Mouse (Mus musculus): ENCODE measurements around the gene Hnf1b.

The Hnf1b gene

GRCm38 (mm10) chr11:83849529-83850335 is at the start of gene Hnf1b:
Gene Hnf1b (plus strand): TSS chr11:83850063.
- no peak for ATAC-seq (ENCODE audit: low TSS enrichment)

- no peak for ATAC-seq (ENCODE audit: low TSS enrichment)
These were observed 47.7 kb upstream of the Hnf1b start for GRCm38 (mm10) chr11:83802166-83802565.

- ATAC-seq (ENCODE audit: low TSS enrichment): no peak
These were observed 47.3 kb upstream of the Hnf1b start for GRCm38 (mm10) chr11:83802581-83802980.

- ATAC-seq (ENCODE audit: low TSS enrichment): no peak
These were observed 39.4 kb upstream of the Hnf1b start for GRCm38 (mm10) chr11:83810441-83810840.

- no peak for ATAC-seq (ENCODE audit: low TSS enrichment)
These were observed 34.7 kb upstream of the Hnf1b start for GRCm38 (mm10) chr11:83815191-83815590.

- ATAC-seq (ENCODE audit: low TSS enrichment): 0 out of 2 replicates have a peak, but pooled peaks have one; percentile 52
These were observed 34.2 kb upstream of the Hnf1b start for GRCm38 (mm10) chr11:83815628-83816027.

- ATAC-seq (ENCODE audit: low TSS enrichment): no peak
These were observed 32.8 kb upstream of the Hnf1b start for GRCm38 (mm10) chr11:83817048-83817447.

GRCm38 (mm10) chr11:83817994-83818393 is 31.9 kb upstream of the Hnf1b start:
- no peak for ATAC-seq (ENCODE audit: low TSS enrichment)

- no peak for ATAC-seq (ENCODE audit: low TSS enrichment)
These were observed 31.2 kb upstream of the Hnf1b start for GRCm38 (mm10) chr11:83818591-83819127.

- ATAC-seq (ENCODE audit: low TSS enrichment): no peak
These were observed 29.9 kb upstream of the Hnf1b start for GRCm38 (mm10) chr11:83819806-83820483.

- no peak for ATAC-seq (ENCODE audit: low TSS enrichment)
These were observed 23.7 kb upstream of the Hnf1b start for GRCm38 (mm10) chr11:83826142-83826541.

GRCm38 (mm10) chr11:83828553-83829142 is 21.2 kb upstream of the Hnf1b start:
- no peak for ATAC-seq (ENCODE audit: low TSS enrichment)

GRCm38 (mm10) chr11:83832389-83832788 is 17.5 kb upstream of the Hnf1b start:
- no peak for ATAC-seq (ENCODE audit: low TSS enrichment)

- no peak for ATAC-seq (ENCODE audit: low TSS enrichment)
These were observed 16.3 kb upstream of the Hnf1b start for GRCm38 (mm10) chr11:83833517-83833916.

- no peak for ATAC-seq (ENCODE audit: low TSS enrichment)
These were observed 15.8 kb upstream of the Hnf1b start for GRCm38 (mm10) chr11:83833959-83834496.

- ATAC-seq (ENCODE audit: low TSS enrichment): no peak
These were observed 10.4 kb upstream of the Hnf1b start for GRCm38 (mm10) chr11:83839451-83839850.

- no peak for ATAC-seq (ENCODE audit: low TSS enrichment)
These were observed 6.3 kb upstream of the Hnf1b start for GRCm38 (mm10) chr11:83843534-83843933.

GRCm38 (mm10) chr11:83850586-83851272 is 866 bp downstream of the Hnf1b start:
- ATAC-seq (ENCODE audit: low TSS enrichment): no peak

GRCm38 (mm10) chr11:83851273-83852015 is 1.6 kb downstream of the Hnf1b start:
- no peak for ATAC-seq (ENCODE audit: low TSS enrichment)

GRCm38 (mm10) chr11:83852016-83852355 is 2.1 kb downstream of the Hnf1b start:
- ATAC-seq (ENCODE audit: low TSS enrichment): no peak

Measured in frontal cortex, adult (tissue).